Mouse (Mus musculus) thymus, adult 2 months (tissue): ENCODE data around the gene Rtkn2.

Source experiments
- CTCF ChIP-seq: fragments of 200-500 bp; IDR thresholded peaks from 2 replicates; pipeline ENCODE4 v1.5.1; 2012; ENCODE audit warnings: mild to moderate bottlenecking, control low read depth, low read length, moderate library complexity, borderline replicate concordance; ENCODE audit not compliant: control insufficient read depth, poor library complexity, insufficient read depth; ENCODE audit errors: extremely low read depth
- POLR2A ChIP-seq: fragments of 200-500 bp; IDR thresholded peaks from 2 replicates; pipeline ENCODE4 v1.6.1; 2012; ENCODE audit warnings: mild to moderate bottlenecking, low read length, control low read depth, moderate library complexity; ENCODE audit not compliant: control insufficient read depth, poor library complexity, insufficient read depth; ENCODE audit errors: extremely low read depth

DNA sequence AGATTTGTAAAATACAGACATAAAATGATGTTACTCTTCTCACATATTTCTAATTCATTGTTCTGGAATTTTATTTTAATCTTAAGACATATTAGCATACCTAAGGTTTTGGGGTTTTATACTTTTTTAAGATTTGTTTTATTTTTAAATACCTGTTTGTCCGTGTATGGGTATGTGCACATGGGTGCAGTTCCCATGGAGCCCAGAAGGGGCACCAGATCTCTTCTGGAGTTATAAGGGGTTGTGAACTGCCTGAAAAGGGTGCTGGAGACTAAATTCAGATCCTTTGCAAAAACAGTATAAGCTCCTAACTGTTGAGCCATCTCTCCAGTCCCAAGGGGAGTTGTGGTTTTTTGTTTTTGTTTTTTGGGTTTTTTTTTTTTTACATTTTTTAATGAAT lies 79.0 kb downstream of the Rtkn2 start:
- TF ChIP-seq CTCF (no peak), POLR2A (no peak)
